Mouse (Mus musculus): ENCODE measurements around the gene Ube2cbp.

- TF ChIP-seq CTCF (IDR thresholded peaks at IDR 0.05) (no peak), EP300 (IDR thresholded peaks at IDR 0.05) (no peak)
These were observed 195.2 kb downstream of the Ube2cbp start for GRCm38 (mm10) chr9:86269541-86269940.
